Mouse (Mus musculus) embryo, embryonic 10.5 days (tissue): ENCODE data around the gene E030025P04Rik.

Experiments used
- DNase-seq: peaks from one replicate; pipeline ENCODE4 v3.0.0-alpha.2; 2015; ENCODE audit warnings: low spot score

The E030025P04Rik gene

GRCm38 (mm10) chr11:109144236-109144635, at the start of gene E030025P04Rik:
E030025P04Rik (minus strand) TSS chr11:109144369.
- DNase-seq = no peak

GRCm38 (mm10) chr11:109192673-109193557, 48.7 kb upstream of the E030025P04Rik start:
- peak; percentile 93 for DNase-seq

- DNase-seq = no peak
These were observed 44.1 kb upstream of the E030025P04Rik start for GRCm38 (mm10) chr11:109188235-109188634.

GRCm38 (mm10) chr11:109187631-109188184, 43.5 kb upstream of the E030025P04Rik start:
- DNase-seq = no peak

- no peak for DNase-seq
These were observed 36.9 kb upstream of the E030025P04Rik start for GRCm38 (mm10) chr11:109181118-109181517.

GRCm38 (mm10) chr11:109180290-109180689, 36.1 kb upstream of the E030025P04Rik start:
- DNase-seq = no peak

GRCm38 (mm10) chr11:109178788-109179518, 34.8 kb upstream of the E030025P04Rik start:
- DNase-seq = peak; percentile 71

GRCm38 (mm10) chr11:109175376-109175969, 31.3 kb upstream of the E030025P04Rik start:
- DNase-seq = no peak

- DNase-seq = no peak
These were observed 28.1 kb upstream of the E030025P04Rik start for GRCm38 (mm10) chr11:109172224-109172623.

GRCm38 (mm10) chr11:109170771-109171170, 26.6 kb upstream of the E030025P04Rik start:
- no peak for DNase-seq

GRCm38 (mm10) chr11:109157694-109158093, 13.5 kb upstream of the E030025P04Rik start:
- DNase-seq = no peak

GRCm38 (mm10) chr11:109144890-109145341, 747 bp upstream of the E030025P04Rik start:
- no peak for DNase-seq

- no peak for DNase-seq
These were observed 17.7 kb downstream of the E030025P04Rik start for GRCm38 (mm10) chr11:109126482-109126881.

- DNase-seq = no peak
These were observed 18.7 kb downstream of the E030025P04Rik start for GRCm38 (mm10) chr11:109125451-109125850.

- DNase-seq = peak; percentile 66
These were observed 19.9 kb downstream of the E030025P04Rik start for GRCm38 (mm10) chr11:109124284-109124683.

GRCm38 (mm10) chr11:109109826-109110346, 34.3 kb downstream of the E030025P04Rik start:
- no peak for DNase-seq

GRCm38 (mm10) chr11:109109056-109109455, 35.1 kb downstream of the E030025P04Rik start:
- DNase-seq = no peak

GRCm38 (mm10) chr11:109107518-109108205, 36.5 kb downstream of the E030025P04Rik start:
- DNase-seq = peak; percentile 69

GRCm38 (mm10) chr11:109106751-109107150, 37.4 kb downstream of the E030025P04Rik start:
- DNase-seq = peak; percentile 59

- DNase-seq = no peak
These were observed 38.0 kb downstream of the E030025P04Rik start for GRCm38 (mm10) chr11:109106181-109106580.

GRCm38 (mm10) chr11:109103386-109103785, 40.8 kb downstream of the E030025P04Rik start:
- no peak for DNase-seq
